Mouse (Mus musculus) midbrain, embryonic 11.5 days (tissue): ENCODE results near the gene Tlr8. TPM values are rescaled to one million over a fixed set of nuclear protein-coding genes. Genes with fewer than 3 reads are reported as not detected.
"Not testable (repeated sequence)": the region's sequence is repeated elsewhere in the genome, so short reads cannot be mapped to it uniquely, and the experiment has no call there.

ENCODE experiments used
- ATAC-seq: fragments of 200-750 bp; cut with Nextera tagmentation; 2 replicates; pipeline ENCODE4 v1.8.0; 2017; ENCODE audit warnings: moderate TSS enrichment, moderate library complexity; ENCODE audit not compliant: low FRiP score
- DNase-seq: peaks from one replicate; pipeline ENCODE4 v3.0.0; 2015; ENCODE audit warnings: low spot score; ENCODE audit errors: missing footprints
- H3K27ac ChIP-seq: fragments of 300-500 bp; sonication (generic); 2 replicates; pipeline ENCODE4 v1.5.1; 2014; ENCODE audit warnings: low read depth, low read length
- H3K27me3 ChIP-seq: fragments of 300-500 bp; sonication (generic); 2 replicates; pipeline ENCODE4 v1.6.1; 2014; ENCODE audit warnings: mild to moderate bottlenecking, low read length, moderate library complexity, mixed read lengths; ENCODE audit not compliant: control insufficient read depth, insufficient read depth
- H3K36me3 ChIP-seq: fragments of 300-500 bp; sonication (generic); 2 replicates; pipeline ENCODE4 v1.6.1; 2014; ENCODE audit warnings: mild to moderate bottlenecking, low read length, moderate library complexity, mixed read lengths; ENCODE audit not compliant: control insufficient read depth, insufficient read depth
- H3K4me1 ChIP-seq: fragments of 300-500 bp; sonication (generic); 2 replicates; pipeline ENCODE4 v1.6.1; 2014; ENCODE audit warnings: low read length; ENCODE audit not compliant: control insufficient read depth, insufficient read depth
- H3K4me2 ChIP-seq: fragments of 300-500 bp; sonication (generic); 2 replicates; pipeline ENCODE4 v1.6.1; 2014; ENCODE audit warnings: mild to moderate bottlenecking, moderate library complexity
- H3K4me3 ChIP-seq: fragments of 300-500 bp; sonication (generic); 2 replicates; pipeline ENCODE4 v1.5.1; 2014; ENCODE audit warnings: low read depth, low read length
- H3K9ac ChIP-seq: fragments of 300-500 bp; sonication (generic); 2 replicates; pipeline ENCODE4 v1.6.1; 2014; ENCODE audit warnings: low read length
- H3K9me3 ChIP-seq: fragments of 300-500 bp; sonication (generic); 2 replicates; pipeline ENCODE4 v1.6.1; 2016; ENCODE audit warnings: low read length; ENCODE audit not compliant: control insufficient read depth
- WGBS: fragments of 180-500 bp; shearing (Covaris S2); extraction: QIAGEN DNeasy Blood & Tissue Kit; methylation state at CpG from one replicate; pipeline ENCODE4 v1.1.7; 2014; 5-methylcytosine and 5-hydroxymethylcytosine counted together
- polyA plus RNA-seq: library from polyadenylated mRNA; unstranded; fragments of >200 nt; fragmentation: Nextera tagmentation; extraction: Ambion mirVana; gene quantifications from 2 replicates; pipeline ENCODE4 v1.2.1, GENCODE M21; 2014

Gene Tlr8
- 0.14 TPM in 1 of 2 replicates, not detected in the other for polyA plus RNA-seq

GRCm38 (mm10) chrX:167264086-167264485 lies at the start of gene Tlr8:
Tlr8 (minus strand) TSS chrX:167264329.
- no peak within 1 kb of the TSS for H3K4me3 ChIP-seq
- H3K27me3 ChIP-seq: peaks cover 4% of the 10 kb centered on the region
- no peaks in the 10 kb centered on the region for H3K36me3 ChIP-seq
- DNase-seq (no peak), ATAC-seq (no peak)
- 83% methylated on average over 4 of the region's 4 CpGs for WGBS
- no peak within 1 kb of the TSS for H3K4me2 ChIP-seq
- no peaks in the 10 kb centered on the region for H3K4me1 ChIP-seq
- no peak within 1 kb of the TSS for H3K9ac ChIP-seq
- H3K27ac ChIP-seq: no peak within 1 kb of the TSS
- no peaks in the 10 kb centered on the region for H3K9me3 ChIP-seq

- H3K4me3 ChIP-seq, H3K9me3 ChIP-seq, H3K9ac ChIP-seq, DNase-seq, H3K27me3 ChIP-seq, ATAC-seq, H3K4me1 ChIP-seq, H3K4me2 ChIP-seq, H3K27ac ChIP-seq, H3K36me3 ChIP-seq: not testable (repeated sequence)
- WGBS: no CpG with 5 or more reads among the region's 1 CpGs
These were observed 37.9 kb upstream of the Tlr8 start for GRCm38 (mm10) chrX:167302061-167302460.

- H3K9me3 ChIP-seq: no peaks in the 10 kb centered on the region
- H3K4me2 ChIP-seq: no peak overlapping the region
- H3K27ac ChIP-seq: no peak overlapping the region
- ATAC-seq (peak; percentile 52; the same call in 1 of the 2 replicates), DNase-seq (peak; percentile 94)
- no peak overlapping the region for H3K4me3 ChIP-seq
- no peak overlapping the region for H3K9ac ChIP-seq
- H3K36me3 ChIP-seq: no peaks in the 10 kb centered on the region
- H3K27me3 ChIP-seq: peaks cover 3% of the 10 kb centered on the region; the same call in 1 of the 2 replicates
- H3K4me1 ChIP-seq: no peaks in the 10 kb centered on the region
- WGBS: 24% methylated on average over 9 of the region's 9 CpGs
These were observed 12.8 kb upstream of the Tlr8 start for GRCm38 (mm10) chrX:167276953-167277352.

- no peak for ATAC-seq
- H3K9ac ChIP-seq: no peak overlapping the region
- no peak for DNase-seq
- no peak overlapping the region for H3K4me3 ChIP-seq
- H3K27me3 ChIP-seq: peaks cover 3% of the 10 kb centered on the region; the same call in 1 of the 2 replicates
- WGBS: 67% methylated on average over 10 of the region's 10 CpGs
- H3K27ac ChIP-seq: no peak overlapping the region
- H3K4me2 ChIP-seq: no peak overlapping the region
- no peaks in the 10 kb centered on the region for H3K36me3 ChIP-seq
- no peaks in the 10 kb centered on the region for H3K4me1 ChIP-seq
- H3K9me3 ChIP-seq: no peaks in the 10 kb centered on the region
These were observed 12.4 kb upstream of the Tlr8 start for GRCm38 (mm10) chrX:167276551-167276950.

- ATAC-seq: no peak
These were observed 599 bp downstream of the Tlr8 start for GRCm38 (mm10) chrX:167263530-167263929.

GRCm38 (mm10) chrX:167241736-167242135 lies 22.4 kb downstream of the Tlr8 start:
- H3K36me3 ChIP-seq: no peaks in the 10 kb centered on the region
- no peak overlapping the region for H3K4me2 ChIP-seq
- no peaks in the 10 kb centered on the region for H3K9me3 ChIP-seq
- H3K9ac ChIP-seq: no peak overlapping the region
- no peaks in the 10 kb centered on the region; the same call in 1 of the 2 replicates for H3K27me3 ChIP-seq
- no peak overlapping the region for H3K27ac ChIP-seq
- no peak for DNase-seq
- ATAC-seq: no peak
- H3K4me1 ChIP-seq: no peaks in the 10 kb centered on the region
- 93% methylated on average over 3 of the region's 3 CpGs for WGBS
- H3K4me3 ChIP-seq: no peak overlapping the region

More at GRCm38 (mm10) chrX:167263530-167263929, 599 bp downstream of the Tlr8 start:
- WGBS: 81% methylated on average over 4 of the region's 4 CpGs
- H3K9ac ChIP-seq: no peak overlapping the region
- no peak for DNase-seq
- H3K27me3 ChIP-seq: peaks cover 4% of the 10 kb centered on the region
- H3K36me3 ChIP-seq: no peaks in the 10 kb centered on the region
- no peak overlapping the region for H3K4me2 ChIP-seq
- H3K27ac ChIP-seq: no peak overlapping the region
- no peak overlapping the region for H3K4me3 ChIP-seq
- H3K4me1 ChIP-seq: no peaks in the 10 kb centered on the region
- H3K9me3 ChIP-seq: no peaks in the 10 kb centered on the region

GRCm38 (mm10) chrX:167239293-167239921 lies 24.7 kb downstream of the Tlr8 start:
- H3K4me3 ChIP-seq: no peak overlapping the region
- no peak overlapping the region for H3K9ac ChIP-seq
- 67% methylated on average over 9 of the region's 9 CpGs for WGBS
- no peak overlapping the region for H3K27ac ChIP-seq
- no peak for DNase-seq
- H3K36me3 ChIP-seq: no peaks in the 10 kb centered on the region
- no peaks in the 10 kb centered on the region for H3K9me3 ChIP-seq
- no peak overlapping the region for H3K4me2 ChIP-seq
- H3K27me3 ChIP-seq: peaks cover 2% of the 10 kb centered on the region
- H3K4me1 ChIP-seq: no peaks in the 10 kb centered on the region
- ATAC-seq: no peak

- Histone ChIP-seq H3K36me3 (no peaks in the 10 kb centered on the region), H3K4me3 (no peak overlapping the region), H3K27me3 (peaks cover 2% of the 10 kb centered on the region; the same call in 1 of the 2 replicates), H3K4me2 (no peak overlapping the region), H3K9me3 (no peaks in the 10 kb centered on the region), H3K27ac (no peak overlapping the region), H3K4me1 (no peaks in the 10 kb centered on the region), H3K9ac (no peak overlapping the region)
- ATAC-seq: peak; percentile 73; the same call in 1 of the 2 replicates
- peak; percentile 96 for DNase-seq
- 35% methylated on average over 9 of the region's 9 CpGs for WGBS
These were observed 30.9 kb downstream of the Tlr8 start for GRCm38 (mm10) chrX:167233104-167233687.

GRCm38 (mm10) chrX:167231150-167231549 lies 33.0 kb downstream of the Tlr8 start:
- Histone ChIP-seq H3K36me3 (no peaks in the 10 kb centered on the region), H3K27me3 (peaks cover 2% of the 10 kb centered on the region; the same call in 1 of the 2 replicates), H3K4me2 (no peak overlapping the region), H3K9me3 (no peaks in the 10 kb centered on the region), H3K27ac (no peak overlapping the region), H3K9ac (no peak overlapping the region), H3K4me3 (no peak overlapping the region), H3K4me1 (no peaks in the 10 kb centered on the region)
- 67% methylated on average over 8 of the region's 8 CpGs for WGBS
- ATAC-seq (no peak), DNase-seq (no peak)
